Mouse (Mus musculus) kidney, postnatal 4 days (tissue): Measurements from ENCODE around the gene Creld1.

Source experiments
- DNase-seq, 2 experiments: peaks; one replicate each; pipeline ENCODE4 v3.0.0; 2021; ENCODE audit warnings: mixed read lengths in 2 of 2

The Creld1 gene

DNA sequence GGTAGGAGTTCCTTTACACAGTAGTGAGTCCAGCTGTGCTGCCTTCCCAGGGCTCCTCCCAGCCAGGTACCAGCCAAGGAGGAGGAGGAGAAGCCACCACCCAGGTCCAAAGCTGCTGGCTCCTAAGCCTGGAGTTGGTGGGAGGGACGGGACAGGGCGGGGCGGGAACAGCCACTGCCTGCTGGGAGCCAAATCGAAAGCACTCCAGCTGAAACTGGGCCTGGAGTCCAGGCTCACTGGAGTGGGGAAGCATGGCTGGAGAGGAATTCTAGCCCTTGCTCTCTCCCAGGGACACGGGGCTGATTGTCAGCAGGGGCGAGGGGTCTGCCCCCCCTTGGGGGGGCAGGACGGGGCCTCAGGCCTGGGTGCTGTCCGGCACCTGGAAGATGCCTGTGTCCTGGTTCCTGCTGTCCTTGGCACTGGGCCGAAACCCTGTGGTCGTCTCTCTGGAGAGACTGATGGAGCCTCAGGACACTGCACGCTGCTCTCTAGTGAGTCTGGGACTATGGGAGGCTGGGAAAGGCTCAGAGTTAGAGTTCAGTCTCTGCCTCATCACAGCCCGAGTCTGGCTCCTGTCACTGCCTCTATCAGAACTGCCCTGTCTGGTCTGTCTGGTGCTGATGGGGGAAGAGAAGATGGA, 11.7 kb upstream of the Creld1 start, which contains the start of gene Il17rc:
TSS of gene Il17rc (plus strand) at position 131 of the 640 bp plus-strand sequence.
- peak; percentile 73 to 85 for DNase-seq

DNA sequence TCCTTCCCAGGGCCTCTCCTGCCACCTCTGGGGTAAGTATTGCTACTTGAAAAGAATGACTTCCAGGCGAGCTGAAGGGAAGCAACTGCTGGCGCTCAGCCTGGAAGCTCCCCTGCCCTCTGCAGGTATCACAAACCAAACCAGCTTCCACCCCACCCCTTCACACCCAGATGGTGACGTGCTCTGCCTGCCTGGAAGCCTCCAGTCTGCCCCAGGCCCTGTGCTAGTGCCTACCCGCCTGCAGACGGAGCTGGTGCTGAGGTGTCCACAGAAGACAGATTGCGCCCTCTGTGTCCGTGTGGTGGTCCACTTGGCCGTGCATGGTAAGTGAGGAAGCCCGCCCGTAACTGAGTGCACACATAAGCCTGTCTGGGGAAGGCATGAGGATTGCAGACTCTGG, 11.0 kb upstream of the Creld1 start:
- peak; percentile 27 to 43 for DNase-seq

DNA sequence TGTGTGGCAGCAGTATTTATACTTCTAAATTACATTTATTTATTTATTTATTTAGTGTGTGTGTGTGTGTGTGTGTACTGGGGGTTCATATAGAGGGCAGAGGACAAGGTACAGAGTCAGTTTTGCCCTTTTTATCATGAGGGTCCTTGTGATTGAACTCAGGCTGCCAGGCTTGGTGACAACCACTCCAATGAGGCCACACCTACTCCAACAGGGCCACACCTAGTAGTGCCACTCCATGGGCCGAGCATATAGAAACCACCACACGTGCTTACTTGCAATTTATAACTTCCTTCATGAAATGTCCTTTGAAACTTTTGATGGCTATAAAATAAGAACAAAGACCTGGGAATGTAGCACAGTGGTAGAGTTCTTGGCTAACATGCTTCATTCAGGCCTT, 9.9 kb upstream of the Creld1 start:
- DNase-seq, result no peak

DNA sequence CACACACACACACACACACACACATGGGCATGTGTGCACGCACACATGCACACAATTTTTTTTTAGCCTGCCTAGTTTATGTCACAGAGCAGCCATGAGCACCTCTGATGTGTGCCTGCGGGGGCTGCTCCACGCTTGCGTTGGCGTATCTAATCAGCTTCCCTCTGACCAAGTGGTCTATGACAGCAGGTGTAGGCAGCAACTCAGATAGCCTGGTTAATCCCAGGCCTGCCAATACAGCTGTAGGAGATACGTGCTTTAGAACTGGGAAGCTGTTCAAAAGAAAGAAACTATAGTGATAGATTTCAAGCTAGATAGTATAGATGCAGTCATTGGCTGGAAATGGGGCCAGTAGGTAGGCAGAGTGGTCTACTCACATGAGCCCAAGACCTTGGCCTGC, 9.4 kb upstream of the Creld1 start:
- no peak for DNase-seq

DNA sequence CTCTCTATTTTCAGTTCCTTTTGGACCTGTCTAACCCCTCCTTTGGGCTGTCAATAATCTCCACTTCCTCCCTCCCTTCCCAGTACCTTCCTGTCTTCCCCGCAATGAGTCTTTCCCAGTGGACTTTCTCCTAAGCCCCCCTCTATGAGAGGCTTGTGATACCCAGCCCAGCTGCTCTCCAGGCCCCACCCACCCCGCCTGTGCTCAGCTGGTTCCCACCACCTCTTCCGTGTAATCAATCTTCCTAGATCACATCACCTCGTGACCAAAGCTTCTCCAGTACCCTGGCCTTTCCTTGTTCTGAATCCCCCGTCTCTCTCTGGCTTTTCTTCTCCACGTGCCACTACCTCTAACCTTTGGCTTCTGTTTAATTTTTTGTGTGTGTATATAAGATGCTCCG, 5.7 kb upstream of the Creld1 start:
- no peak for DNase-seq

DNA sequence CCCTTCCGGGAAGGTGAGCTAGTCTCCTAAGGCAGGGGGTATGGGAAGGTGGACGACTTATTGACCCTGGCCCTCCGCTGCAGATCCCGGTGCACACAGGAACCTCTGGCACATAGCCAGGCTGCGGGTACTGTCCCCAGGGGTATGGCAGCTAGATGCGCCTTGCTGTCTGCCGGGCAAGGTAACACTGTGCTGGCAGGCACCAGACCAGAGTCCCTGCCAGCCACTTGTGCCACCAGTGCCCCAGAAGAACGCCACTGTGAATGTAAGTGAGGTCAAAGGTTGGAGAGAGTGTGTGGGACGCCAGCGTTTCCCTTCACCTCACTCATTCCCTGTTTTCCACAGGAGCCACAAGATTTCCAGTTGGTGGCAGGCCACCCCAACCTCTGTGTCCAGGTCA, 4.2 kb upstream of the Creld1 start:
- no peak for DNase-seq

DNA sequence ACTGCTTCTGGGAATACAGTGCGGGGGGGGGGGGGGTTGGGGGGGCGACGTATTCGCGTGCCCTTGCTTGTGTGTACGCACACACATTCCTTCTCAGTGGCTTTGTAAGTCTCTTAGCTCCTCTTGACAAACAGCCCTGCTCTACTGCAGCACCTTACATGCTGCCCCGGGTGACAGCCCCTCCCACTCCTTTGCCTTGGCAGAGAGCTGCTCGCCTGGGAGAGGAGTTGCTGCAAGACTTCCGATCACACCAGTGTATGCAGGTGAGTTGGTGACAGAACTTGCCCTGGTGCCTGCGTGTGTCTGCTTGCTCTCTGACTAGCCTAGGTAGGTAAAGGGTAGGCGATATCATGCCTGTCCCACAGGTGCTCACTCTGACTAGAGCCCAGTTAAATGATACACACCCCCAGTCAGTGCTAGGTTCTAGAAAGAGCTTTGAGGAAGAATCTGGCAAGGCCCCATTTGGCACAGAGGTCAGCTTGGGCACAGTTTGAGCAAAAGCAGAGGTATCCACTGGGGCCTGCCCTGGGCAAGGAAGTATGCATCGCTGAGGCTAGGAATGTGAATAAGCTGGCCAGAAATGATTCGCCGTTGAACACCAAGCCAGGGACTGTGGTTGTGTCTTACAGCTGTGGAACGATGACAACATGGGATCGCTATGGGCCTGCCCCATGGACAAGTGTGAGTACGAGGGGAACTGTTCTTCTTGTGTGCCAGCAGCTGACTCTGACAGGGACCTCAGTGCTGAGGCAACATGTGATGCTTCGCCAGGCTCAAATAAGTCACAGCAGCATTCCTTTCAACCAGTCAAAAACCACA, 2.3 kb upstream of the Creld1 start:
- peak; percentile 43 to 61 for DNase-seq

DNA sequence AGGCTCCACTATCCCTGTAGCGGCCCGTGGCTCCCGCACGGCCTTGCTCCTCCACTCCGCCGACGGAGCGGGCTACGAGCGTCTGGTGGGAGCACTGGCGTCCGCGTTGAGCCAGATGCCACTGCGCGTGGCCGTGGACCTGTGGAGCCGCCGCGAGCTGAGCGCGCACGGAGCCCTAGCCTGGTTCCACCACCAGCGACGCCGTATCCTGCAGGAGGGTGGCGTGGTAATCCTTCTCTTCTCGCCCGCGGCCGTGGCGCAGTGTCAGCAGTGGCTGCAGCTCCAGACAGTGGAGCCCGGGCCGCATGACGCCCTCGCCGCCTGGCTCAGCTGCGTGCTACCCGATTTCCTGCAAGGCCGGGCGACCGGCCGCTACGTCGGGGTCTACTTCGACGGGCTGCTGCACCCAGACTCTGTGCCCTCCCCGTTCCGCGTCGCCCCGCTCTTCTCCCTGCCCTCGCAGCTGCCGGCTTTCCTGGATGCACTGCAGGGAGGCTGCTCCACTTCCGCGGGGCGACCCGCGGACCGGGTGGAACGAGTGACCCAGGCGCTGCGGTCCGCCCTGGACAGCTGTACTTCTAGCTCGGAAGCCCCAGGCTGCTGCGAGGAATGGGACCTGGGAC, 509 bp upstream of the Creld1 start:
- DNase-seq, result peak; percentile 45 to 63

DNA sequence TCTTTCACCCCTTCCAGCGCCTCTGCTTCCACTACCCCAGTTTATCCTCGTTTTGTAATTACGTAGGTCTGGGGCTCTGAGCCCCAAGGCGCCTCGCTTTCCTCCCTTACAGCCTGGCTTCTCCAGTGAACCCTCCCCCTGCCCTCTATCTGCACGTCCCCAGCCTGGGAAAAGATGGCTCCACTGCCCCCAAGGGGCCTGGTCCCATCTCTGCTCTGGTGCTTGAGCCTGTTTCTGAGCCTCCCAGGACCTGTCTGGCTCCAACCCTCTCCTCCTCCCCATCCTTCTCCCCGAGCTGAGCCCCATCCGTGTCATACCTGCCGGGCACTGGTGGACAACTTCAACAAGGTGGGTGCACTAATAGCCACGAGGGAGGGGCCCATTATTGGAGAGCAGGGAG, 632 bp downstream of the Creld1 start:
- peak; percentile 42 to 57 for DNase-seq

DNA sequence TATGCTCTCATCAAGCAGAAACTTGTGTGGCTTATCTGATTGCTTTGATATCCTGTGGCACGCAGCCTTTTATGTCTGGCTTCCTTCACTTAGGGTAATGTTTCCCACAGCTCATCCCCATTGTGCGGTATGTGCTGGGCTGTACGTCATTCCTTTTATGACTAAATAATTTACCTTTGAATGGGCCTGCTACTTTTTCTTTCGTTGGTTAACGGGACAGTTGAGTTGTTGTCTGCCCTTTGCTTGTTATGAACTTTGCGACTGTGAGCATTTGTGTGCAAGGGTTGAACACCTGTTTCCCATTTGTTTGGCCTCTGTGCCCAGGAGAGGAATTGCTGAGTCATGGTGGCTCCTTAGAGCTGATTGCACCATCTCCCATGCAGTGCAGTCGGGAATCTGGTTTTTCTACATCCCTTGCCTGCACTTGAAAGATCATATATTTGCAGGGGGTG, 4.1 kb downstream of the Creld1 start:
- no peak for DNase-seq

DNA sequence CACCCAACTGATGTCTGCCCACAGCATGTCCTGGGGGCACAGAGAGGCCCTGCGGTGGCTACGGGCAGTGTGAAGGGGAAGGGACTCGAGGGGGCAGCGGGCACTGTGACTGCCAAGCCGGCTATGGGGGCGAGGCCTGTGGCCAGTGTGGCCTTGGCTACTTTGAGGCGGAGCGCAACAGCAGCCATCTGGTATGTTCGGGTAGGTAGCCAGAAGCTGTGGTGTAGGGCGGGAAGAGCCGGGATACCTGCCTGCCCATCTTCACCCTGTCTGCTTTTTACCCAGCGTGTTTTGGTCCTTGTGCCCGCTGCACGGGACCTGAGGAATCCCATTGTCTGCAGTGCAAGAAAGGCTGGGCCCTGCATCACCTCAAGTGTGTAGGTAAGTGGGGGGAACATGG, 6.3 kb downstream of the Creld1 start:
- DNase-seq, result no peak

DNA sequence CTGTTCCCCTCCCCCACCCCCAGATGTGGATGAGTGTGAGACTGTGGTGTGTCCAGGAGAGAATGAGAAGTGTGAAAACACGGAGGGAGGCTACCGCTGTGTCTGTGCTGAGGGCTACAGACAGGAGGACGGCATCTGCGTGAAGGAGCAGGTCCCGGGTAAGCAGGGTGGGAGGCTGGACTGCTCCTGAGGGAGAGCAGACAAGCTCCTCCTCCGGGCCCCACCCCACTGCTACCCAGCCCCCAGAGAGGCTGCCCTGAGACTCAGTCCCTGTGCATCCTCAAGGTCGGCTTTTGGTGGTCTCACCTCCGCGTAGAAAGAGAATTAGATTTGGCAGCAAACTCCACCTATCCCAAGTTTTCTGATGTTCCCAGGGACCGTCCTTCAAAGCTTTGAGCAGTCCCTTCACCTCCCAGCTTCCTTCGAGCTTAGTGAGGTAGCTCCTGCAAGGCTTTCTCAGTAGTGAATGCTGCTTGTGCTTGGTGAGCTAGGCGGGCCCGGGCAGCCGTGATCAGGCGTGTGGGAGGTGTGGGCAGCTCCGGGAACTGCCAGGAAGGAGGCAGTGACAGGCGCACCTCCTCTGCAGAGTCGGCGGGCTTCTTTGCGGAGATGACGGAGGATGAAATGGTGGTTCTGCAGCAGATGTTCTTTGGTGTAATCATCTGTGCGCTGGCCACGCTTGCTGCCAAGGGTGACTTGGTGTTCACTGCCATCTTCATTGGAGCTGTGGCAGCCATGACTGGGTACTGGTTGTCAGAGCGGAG, 9.2 kb downstream of the Creld1 start:
- no peak for DNase-seq

DNA sequence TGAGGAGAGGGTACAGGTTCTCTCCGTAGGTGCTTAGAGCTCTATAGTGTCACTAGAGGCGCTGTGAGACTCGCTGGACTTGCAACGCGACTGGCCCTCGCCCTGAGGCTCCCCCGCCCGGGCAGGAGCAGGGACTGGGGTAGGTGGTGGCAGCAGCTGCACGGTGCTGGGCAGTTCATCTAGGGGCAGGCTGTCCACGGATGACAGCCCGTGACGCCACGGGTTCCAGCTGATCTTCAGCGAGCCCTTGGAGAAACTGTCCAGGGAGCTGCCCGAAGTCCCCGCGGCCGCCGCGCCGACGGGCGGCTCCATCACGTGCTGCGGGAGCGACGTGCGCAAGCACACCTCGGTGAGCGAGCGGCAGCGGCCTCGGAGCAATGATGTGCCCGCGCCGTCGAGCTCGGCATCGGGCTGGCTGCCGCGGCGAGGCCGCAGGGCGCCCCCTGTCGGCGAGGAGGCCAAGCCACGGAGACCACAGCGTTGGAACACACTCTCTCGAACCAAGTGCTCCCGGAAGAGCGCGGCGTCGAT, 11.2 kb downstream of the Creld1 start:
- peak; percentile 86 to 92 for DNase-seq

DNA sequence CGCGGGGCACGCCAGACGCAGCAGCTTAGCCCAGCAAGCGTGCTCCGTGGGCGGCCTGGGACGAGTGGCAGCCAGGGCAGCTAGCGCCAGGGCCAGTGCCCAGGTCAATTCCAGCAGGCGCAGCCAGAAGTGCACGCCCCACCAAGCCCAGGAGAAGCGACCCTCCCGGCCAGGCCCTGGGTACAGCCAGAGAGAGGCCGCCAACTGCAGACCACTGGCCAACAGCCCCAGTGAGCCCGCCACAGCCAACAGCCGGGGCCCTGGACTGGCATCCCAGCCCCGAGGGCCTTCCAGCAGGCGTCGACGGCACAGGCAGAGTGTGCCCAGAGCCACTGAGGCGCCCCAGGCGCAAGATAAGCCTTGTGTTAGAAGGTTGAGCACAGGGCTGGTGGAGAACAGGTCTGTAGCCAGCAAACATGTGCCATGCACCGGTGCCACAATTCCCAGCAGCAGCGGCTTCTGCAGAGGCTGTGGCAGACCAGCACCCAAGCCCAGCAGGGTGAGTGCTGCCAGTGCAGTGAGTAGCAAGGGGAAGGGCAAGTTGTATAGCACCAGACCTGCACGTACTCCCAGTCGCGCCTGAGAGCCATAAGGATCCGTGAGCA, 12.1 kb downstream of the Creld1 start:
- DNase-seq, result peak; percentile 17 to 34

DNA sequence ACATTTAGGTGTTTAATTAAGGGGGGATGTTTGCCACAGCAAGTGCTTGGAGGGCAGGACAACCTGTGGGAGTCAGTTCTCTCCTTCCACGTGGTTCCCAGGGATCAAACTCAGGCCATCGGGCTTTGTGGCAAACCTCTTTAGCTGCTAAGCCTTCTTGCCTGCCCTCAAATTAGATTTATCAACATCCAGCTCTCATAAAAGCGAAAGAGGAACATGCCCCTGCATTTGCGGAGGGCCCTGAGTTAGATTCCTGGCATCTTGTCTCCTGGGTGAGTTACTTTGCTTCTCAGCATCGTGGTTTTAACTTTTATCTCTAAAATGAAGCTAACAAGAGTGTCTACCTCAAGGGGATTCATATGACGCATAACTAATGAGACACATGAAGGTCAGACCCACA, 16.2 kb downstream of the Creld1 start:
- DNase-seq, result no peak

DNA sequence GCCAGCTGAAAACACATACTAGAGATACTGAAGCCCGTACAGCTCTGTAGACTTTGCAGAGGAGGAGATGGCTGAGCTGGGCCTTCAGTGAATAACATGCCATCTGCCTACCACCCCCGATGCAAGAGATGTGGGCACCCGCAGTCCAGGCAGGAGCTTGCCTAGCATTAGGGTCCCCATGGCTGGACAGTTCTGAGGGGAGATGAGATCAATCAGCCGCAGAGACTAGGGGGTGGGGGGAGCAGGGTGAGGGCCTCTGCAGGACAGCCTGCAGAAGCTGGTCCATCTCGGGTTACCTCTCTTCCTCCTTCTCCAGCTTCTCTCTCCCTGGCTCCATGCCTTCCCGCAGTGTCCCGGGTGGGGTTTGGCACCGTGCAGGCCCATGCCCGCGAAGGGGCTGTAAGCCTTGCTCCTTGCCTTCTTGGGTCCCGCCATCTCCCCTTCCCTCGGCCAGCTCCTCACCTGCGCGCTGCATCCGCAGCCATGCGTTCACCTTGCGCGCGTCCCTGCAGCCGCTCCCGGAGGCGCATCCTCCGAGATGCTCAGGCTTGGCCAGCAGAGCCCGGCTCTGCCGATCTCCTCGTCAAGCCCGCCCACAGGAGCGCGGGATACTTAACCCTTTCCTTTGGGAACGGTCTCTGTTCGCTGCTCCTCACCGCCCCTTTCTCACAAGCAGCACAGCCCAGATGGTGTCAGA, 18.4 kb downstream of the Creld1 start, which contains the start of gene Prrt3:
TSS of gene Prrt3 (minus strand) at position 544 of the 697 bp plus-strand sequence.
- DNase-seq, result peak; percentile 43 to 55

DNA sequence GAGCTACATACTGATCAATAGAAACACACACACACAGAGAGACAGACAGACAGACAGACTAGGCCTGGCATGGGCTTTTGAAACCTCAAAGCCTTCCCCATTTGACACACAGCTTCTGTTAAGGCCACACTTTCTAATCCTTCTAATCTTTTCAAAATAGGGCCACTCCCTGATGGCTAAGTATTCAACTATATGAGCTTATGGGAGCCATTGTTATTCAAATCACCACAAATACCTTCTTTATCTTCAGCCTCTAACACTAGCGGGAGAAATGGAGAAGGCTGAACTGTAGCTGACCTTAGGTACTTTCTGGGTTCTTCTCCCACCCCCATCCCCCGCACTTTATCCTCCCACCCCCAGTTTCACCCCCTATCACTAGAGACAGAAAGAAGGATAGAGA, 19.7 kb downstream of the Creld1 start:
- no peak for DNase-seq

DNA sequence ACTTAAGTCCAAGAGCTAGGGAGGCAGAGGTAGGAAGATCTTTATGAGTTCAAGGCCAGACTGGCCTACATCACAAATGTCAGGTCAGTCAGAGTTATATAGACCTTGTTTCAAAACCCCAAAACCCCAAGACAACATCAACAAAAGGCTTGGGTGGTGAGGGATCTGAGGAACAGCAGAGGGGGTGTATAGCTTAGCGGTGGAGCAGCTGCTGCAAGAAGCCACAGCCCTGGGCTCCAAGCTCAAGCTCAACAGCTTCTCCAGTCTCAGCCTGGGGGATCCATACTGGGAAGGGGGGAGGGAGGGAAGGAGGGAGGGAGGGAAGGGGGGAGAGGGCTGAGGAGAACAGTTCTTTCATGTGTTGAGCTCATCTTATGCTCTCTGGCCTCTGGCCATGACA, 22.6 kb downstream of the Creld1 start:
- DNase-seq, result no peak

DNA sequence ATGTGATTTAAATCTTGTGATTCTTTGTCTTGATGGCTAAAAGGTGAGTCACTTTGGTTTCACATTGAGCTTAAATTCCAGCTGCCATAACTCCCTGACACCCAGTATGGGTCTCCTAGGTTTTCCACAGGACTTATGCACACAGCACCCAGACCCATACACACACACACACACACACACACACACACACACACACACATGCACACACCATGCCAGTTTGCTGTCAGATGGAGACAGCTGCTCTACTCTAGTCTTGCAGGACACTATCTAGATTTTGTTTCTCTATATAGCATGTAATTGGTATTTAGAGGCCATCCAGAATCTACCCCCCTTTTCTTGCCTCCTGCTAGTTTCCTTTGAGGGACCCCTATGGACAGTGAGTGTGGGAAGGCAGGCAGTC, 24.0 kb downstream of the Creld1 start:
- no peak for DNase-seq

DNA sequence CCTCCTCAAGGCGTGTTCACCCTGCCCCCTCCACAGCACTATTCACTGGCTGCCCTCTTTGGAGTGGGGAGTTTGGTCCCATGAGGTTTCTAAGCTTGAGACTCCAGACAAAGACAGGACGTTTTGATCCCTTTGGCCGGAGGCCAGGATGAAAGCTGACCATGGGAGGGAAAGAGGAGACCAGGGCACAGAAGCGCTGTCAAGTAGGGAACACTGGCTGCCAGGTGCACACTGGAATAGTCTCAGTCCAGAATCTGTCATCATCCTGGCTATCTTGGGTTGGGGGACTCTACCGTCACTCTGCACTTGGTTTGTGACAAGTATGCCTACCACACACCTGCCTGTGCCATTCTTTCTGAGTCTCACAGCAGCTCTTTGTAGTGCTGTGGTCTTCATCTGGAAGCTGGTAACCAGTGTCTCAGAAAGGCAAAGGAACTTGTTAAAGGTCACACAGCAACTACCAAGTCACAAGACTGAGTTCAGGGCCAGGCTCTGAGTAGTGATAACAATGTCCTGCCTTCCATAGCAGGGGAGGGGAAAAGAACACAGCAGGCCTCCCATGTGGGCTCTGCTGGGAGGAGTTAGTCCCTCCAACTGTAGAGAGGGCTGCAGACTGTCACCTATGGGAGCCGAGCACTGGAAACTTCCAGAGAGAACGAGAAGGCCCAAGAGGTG, 25.3 kb downstream of the Creld1 start:
- no peak for DNase-seq

DNA sequence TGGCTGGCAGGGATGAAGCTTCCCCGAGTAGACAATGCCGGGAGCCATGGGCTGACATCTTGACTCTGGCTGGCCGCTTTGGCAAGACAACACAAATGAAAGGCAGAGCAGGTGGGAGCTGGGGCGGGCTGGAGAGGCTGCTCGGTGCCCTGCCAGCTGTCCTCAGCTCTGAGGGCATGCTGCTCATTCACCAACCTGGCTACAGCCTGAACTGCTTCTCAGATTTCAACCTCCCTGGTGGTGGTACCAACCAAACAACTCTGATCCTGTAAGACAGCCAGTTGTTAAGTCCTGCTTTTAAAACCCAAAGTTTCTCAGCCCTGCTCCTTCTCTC, 25.8 kb downstream of the Creld1 start:
- no peak for DNase-seq
